8 mouse cellular contexts compared by ENCODE assay signal in the genomic region with DNA sequence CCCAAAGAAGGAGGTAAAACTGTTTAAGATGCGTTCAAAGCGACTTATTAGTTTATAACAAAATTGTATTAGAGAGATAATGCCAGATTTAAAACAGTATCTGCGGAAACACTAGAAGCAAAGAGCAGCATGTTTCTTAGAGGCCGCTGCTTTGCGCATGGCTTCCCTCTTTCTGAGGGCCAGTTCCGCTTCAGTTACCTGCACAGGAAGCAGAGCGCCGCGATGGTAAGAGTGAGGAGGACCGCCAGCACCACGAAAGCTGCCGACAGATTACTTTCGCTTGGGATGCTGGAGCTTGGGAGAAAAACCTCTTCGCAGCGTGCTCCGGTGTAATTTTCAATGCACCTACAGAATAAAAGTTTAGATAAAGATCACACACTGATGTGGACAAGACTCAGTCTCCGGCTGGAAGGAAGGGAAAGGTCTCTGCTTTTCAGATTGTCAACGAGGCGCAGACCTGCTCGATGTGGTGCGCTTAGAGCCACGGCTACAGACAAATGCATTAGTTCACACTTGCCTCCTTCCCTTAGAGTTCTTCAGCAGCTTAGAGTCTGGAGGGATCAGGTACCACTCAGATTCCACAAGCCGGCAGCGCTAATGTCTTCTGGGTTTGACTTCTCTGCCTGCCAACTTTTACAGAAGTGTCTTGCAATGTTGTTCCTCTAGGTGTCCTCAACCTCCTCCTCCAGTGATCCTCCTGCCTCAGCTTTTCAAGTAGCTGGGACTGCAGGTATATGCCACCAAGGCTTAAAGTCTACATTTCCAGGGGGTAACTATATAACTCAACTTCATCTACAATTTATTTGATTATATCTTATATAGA. TPM values are rescaled to one million over a fixed set of nuclear protein-coding genes. Genes with fewer than 3 reads are reported as not detected.
A peak's percentile ranks its signal among the peaks of the same experiment; 100 is the strongest.
DNase-seq lines count a peak whose midpoint lies in the region; ATAC-seq and TF ChIP-seq lines count a peak whose summit lies in the region.

No protein-coding gene starts in this region.

- TF ChIP-seq CTCF in lung, adult 2 months (IDR thresholded peaks at IDR 0.05; ENCODE audit: insufficient read depth, low read length) = no peak

- H3K9ac ChIP-seq in embryonic facial prominence, embryonic 11.5 days (replicated peaks; ENCODE audit: low read length) = no peak overlapping the region
- H3K9ac ChIP-seq in intestine, embryonic 16.5 days (ENCODE audit: low read depth, low read length) = no peak overlapping the region
- H3K9ac ChIP-seq in midbrain, embryonic 13.5 days (replicated peaks) = no peak overlapping the region; the same call in 1 of the 2 replicates

- 41% methylated on average over 24 of the region's 24 CpGs for WGBS in lung, adult 2 months
- 38% methylated on average over 24 of the region's 24 CpGs for WGBS in embryonic facial prominence, embryonic 11.5 days
- 44% methylated on average over 24 of the region's 24 CpGs for WGBS in intestine, embryonic 16.5 days
- WGBS in midbrain, embryonic 13.5 days = 32% methylated on average over 24 of the region's 24 CpGs

- no peaks in the 10 kb centered on the region for H3K4me1 ChIP-seq in lung, adult 2 months (ENCODE audit: control insufficient read depth, insufficient read depth, low read length)
- H3K4me1 ChIP-seq in embryonic facial prominence, embryonic 11.5 days (ENCODE audit: control insufficient read depth, insufficient read depth, low read length) = no peaks in the 10 kb centered on the region
- no peaks in the 10 kb centered on the region for H3K4me1 ChIP-seq in intestine, embryonic 16.5 days (ENCODE audit: control insufficient read depth, insufficient read depth, low read length)
- H3K4me1 ChIP-seq in midbrain, embryonic 13.5 days (replicated peaks) = no peaks in the 10 kb centered on the region

- ATAC-seq in embryonic facial prominence, embryonic 11.5 days (replicated peaks; ENCODE audit: insufficient number of reproducible peaks, low FRiP score, low TSS enrichment, low read depth) = no peak
- no peak for ATAC-seq in intestine, embryonic 16.5 days
- no peak for ATAC-seq in midbrain, embryonic 13.5 days

- H3K27ac ChIP-seq in embryonic facial prominence, embryonic 11.5 days (replicated peaks; ENCODE audit: low read depth, low read length) = no peak overlapping the region
- no peak overlapping the region for H3K27ac ChIP-seq in intestine, embryonic 16.5 days (ENCODE audit: low read length)
- no peak overlapping the region for H3K27ac ChIP-seq in midbrain, embryonic 13.5 days

- H3K4me3 ChIP-seq in lung, adult 2 months (replicated peaks; ENCODE audit: extremely low read depth, low read depth, low read length) = no peak overlapping the region
- H3K4me3 ChIP-seq in embryonic facial prominence, embryonic 11.5 days (ENCODE audit: low read depth, low read length) = 0 out of 2 replicates have a peak overlapping the region, but pooled peaks have one; percentile 4
- H3K4me3 ChIP-seq in intestine, embryonic 16.5 days (ENCODE audit: low read length) = peak overlapping the region; percentile 38
- H3K4me3 ChIP-seq in midbrain, embryonic 13.5 days (replicated peaks) = peak overlapping the region; percentile 25; the same call in 1 of the 2 replicates

- peak overlapping the region; percentile 37 for H3K4me2 ChIP-seq in embryonic facial prominence, embryonic 11.5 days (ENCODE audit: low read depth, low read length)
- peak overlapping the region; percentile 54 for H3K4me2 ChIP-seq in intestine, embryonic 16.5 days (ENCODE audit: low read depth, low read length)
- peak overlapping the region; percentile 50 for H3K4me2 ChIP-seq in midbrain, embryonic 13.5 days (replicated peaks)

- H3K27me3 ChIP-seq in embryonic facial prominence, embryonic 11.5 days (ENCODE audit: control insufficient read depth, insufficient read depth, low read length) = no peaks in the 10 kb centered on the region
- no peaks in the 10 kb centered on the region for H3K27me3 ChIP-seq in intestine, embryonic 16.5 days (replicated peaks; ENCODE audit: control insufficient read depth, insufficient read depth, low read length)
- no peaks in the 10 kb centered on the region for H3K27me3 ChIP-seq in midbrain, embryonic 13.5 days

- no peaks in the 10 kb centered on the region for H3K9me3 ChIP-seq in embryonic facial prominence, embryonic 11.5 days (replicated peaks; ENCODE audit: control insufficient read depth, low read length)
- no peaks in the 10 kb centered on the region for H3K9me3 ChIP-seq in intestine, embryonic 16.5 days (ENCODE audit: control insufficient read depth, low read length)
- H3K9me3 ChIP-seq in midbrain, embryonic 13.5 days = no peaks in the 10 kb centered on the region

- no peak for TF ChIP-seq POLR2A in lung, adult 2 months (IDR thresholded peaks at IDR 0.05; ENCODE audit: borderline replicate concordance, extremely low read depth, low read depth, low read length)

- DNase-seq in lung, adult 2 months = peak; percentile 5
- no peak for DNase-seq in lung, postnatal 25 days (ENCODE audit: low spot score)
- DNase-seq in embryonic facial prominence, embryonic 11.5 days (ENCODE audit: low spot score) = peak; percentile 35
- DNase-seq in thymus, postnatal 14 days = peak; percentile 46
- no peak for DNase-seq in gastrocnemius, postnatal 10 days
- no peak for DNase-seq in frontal cortex, adult 2 months (ENCODE audit: extremely low spot score in 1 of 2, low spot score in 1 of 2)

- H3K36me3 ChIP-seq in embryonic facial prominence, embryonic 11.5 days (replicated peaks; ENCODE audit: control insufficient read depth, insufficient read depth, low read depth, low read length) = no peaks in the 10 kb centered on the region
- H3K36me3 ChIP-seq in intestine, embryonic 16.5 days (ENCODE audit: control insufficient read depth, insufficient read depth, low read length) = no peaks in the 10 kb centered on the region
- no peaks in the 10 kb centered on the region for H3K36me3 ChIP-seq in midbrain, embryonic 13.5 days

RNA-seq across cellular contexts. Expression of gene Fbxo22, which starts 33.3 kb away (rescaled TPM):
- 10.0 and 12.5 TPM in 2 replicates for polyA plus RNA-seq in lung, adult 2 months (2012; rRNA removed)
- 81.7 and 84.4 TPM in 2 replicates for polyA plus RNA-seq in embryonic facial prominence, embryonic 11.5 days (2014; fragmentation: Nextera tagmentation; extraction: Ambion mirVana)
- polyA plus RNA-seq in intestine, embryonic 16.5 days (2015; fragmentation: Nextera tagmentation; extraction: Ambion mirVana) = 55.3 and 61.0 TPM in 2 replicates
- 87.8 and 89.2 TPM in 2 replicates for polyA plus RNA-seq in midbrain, embryonic 13.5 days (2015; fragmentation: Nextera tagmentation; extraction: Ambion mirVana)
- 10 to 100 TPM; 20.2 to 21.5 TPM for total RNA-seq in gastrocnemius, postnatal 10 days (2021)
- polyA plus RNA-seq in frontal cortex, adult 2 months (2012; rRNA removed) = 30.8 and 33.5 TPM in 2 replicates

Comparison
In these comparisons a context has a peak if more than half of its experiments do, and no peak if none do; other contexts are left out.
1. DNase-seq: peak in lung, adult 2 months (single experiment), embryonic facial prominence, embryonic 11.5 days (single experiment) and thymus, postnatal 14 days (single experiment); none in lung, postnatal 25 days (single experiment), gastrocnemius, postnatal 10 days (single experiment) and frontal cortex, adult 2 months (0 of 2).
2. Peak in every context shown above with its lines, with median percentiles within 50 percentile points of each other: H3K4me2 ChIP-seq.